Mouse (Mus musculus) CH12.LX (cell line): ENCODE measurements around the gene B3galt1. TPM values are rescaled to one million over a fixed set of nuclear protein-coding genes. Genes with fewer than 3 reads are reported as not detected.

Experiments
- DNase-seq: peaks from one replicate; pipeline ENCODE4 v3.0.0-alpha.2; 2013; ENCODE audit errors: extremely low read depth
- H3K27ac ChIP-seq: 2 replicates; pipeline ENCODE4 v1.5.1; 2012; ENCODE audit warnings: low read depth, mild to moderate bottlenecking, control low read depth, moderate library complexity; ENCODE audit not compliant: insufficient read depth
- H3K27me3 ChIP-seq: replicated peaks from 2 replicates; pipeline ENCODE3; 2012; ENCODE audit warnings: inconsistent platforms
- H3K36me3 ChIP-seq, 2 experiments: replicated peaks in 1 of 2; 2 replicates each; pipeline versions ENCODE3 to v1.6.1; 2012; ENCODE audit warnings: inconsistent platforms in 1 of 2, low read length in 1 of 2, mild to moderate bottlenecking in 1 of 2, mixed read lengths in 1 of 2, moderate library complexity in 1 of 2; ENCODE audit not compliant: control insufficient read depth in 1 of 2, insufficient read depth in 1 of 2
- H3K4me1 ChIP-seq, 2 experiments: 2 replicates each; pipeline ENCODE4 v1.6.1; 2012; ENCODE audit warnings: inconsistent platforms in 1 of 2, moderate library complexity in 1 of 2; ENCODE audit not compliant: insufficient read depth in 2 of 2, control insufficient read depth in 1 of 2
- H3K4me2 ChIP-seq: 2 replicates; pipeline ENCODE4 v1.6.1; 2012; ENCODE audit warnings: low read depth, mild to moderate bottlenecking, control low read depth; ENCODE audit not compliant: poor library complexity, insufficient read depth, severe bottlenecking
- H3K4me3 ChIP-seq, 3 experiments: fragments of 150-350 bp in 1 of 3; sonication (generic) in 1 of 3; replicated peaks in 1 of 3; 2 replicates each; pipeline versions ENCODE3 to v1.5.1; 2011 to 2012; ENCODE audit warnings: low read depth in 2 of 3, low read length in 2 of 3, mild to moderate bottlenecking in 2 of 3, moderate library complexity in 2 of 3, control low read depth in 1 of 3, improper control_type of control experiment in 1 of 3, inconsistent platforms in 1 of 3, mixed read lengths in 1 of 3; ENCODE audit not compliant: poor library complexity in 1 of 3
- H3K79me2 ChIP-seq: replicated peaks from 2 replicates; pipeline ENCODE4 v1.6.1; 2012; ENCODE audit warnings: mild to moderate bottlenecking, moderate library complexity; ENCODE audit not compliant: control insufficient read depth, poor library complexity, insufficient read depth, severe bottlenecking; ENCODE audit errors: extremely low read depth
- H3K9ac ChIP-seq: 2 replicates; pipeline ENCODE4 v1.6.1; 2012; ENCODE audit warnings: low read depth, mild to moderate bottlenecking, control low read depth, moderate library complexity; ENCODE audit not compliant: insufficient read depth
- H3K9me3 ChIP-seq: replicated peaks from 2 replicates; pipeline ENCODE3; 2012; ENCODE audit warnings: low read length, inconsistent platforms, mixed read lengths
- BHLHE40 ChIP-seq: IDR thresholded peaks from 2 replicates; pipeline ENCODE4 v1.6.1; 2011; ENCODE audit warnings: mild to moderate bottlenecking, low read depth, low read length, improper control_type of control experiment
- CHD2 ChIP-seq: IDR thresholded peaks from 2 replicates; pipeline ENCODE4 v1.6.1; 2011; ENCODE audit warnings: low read length, improper control_type of control experiment
- CTCF ChIP-seq, 2 experiments: IDR thresholded peaks in 1 of 2; conservative IDR thresholded peaks in 1 of 2; 2 replicates each; pipeline ENCODE4 v1.5.1; 2011 to 2012; ENCODE audit warnings: low read depth in 2 of 2, low read length in 2 of 2, improper control_type of control experiment in 1 of 2, inconsistent platforms in 1 of 2, mild to moderate bottlenecking in 1 of 2, moderate library complexity in 1 of 2
- E2F4 ChIP-seq: IDR thresholded peaks from 2 replicates; pipeline ENCODE4 v1.6.1; 2011; ENCODE audit warnings: low read depth, low read length, improper control_type of control experiment; ENCODE audit not compliant: insufficient replicate concordance
- EP300 ChIP-seq: IDR thresholded peaks from 2 replicates; pipeline ENCODE4 v1.6.1; 2011; ENCODE audit warnings: low read length, improper control_type of control experiment
- ETS1 ChIP-seq: conservative IDR thresholded peaks from 2 replicates; pipeline ENCODE4 v1.6.1; 2012; ENCODE audit warnings: low read depth, mild to moderate bottlenecking, inconsistent platforms, low read length, improper control_type of control experiment, moderate library complexity
- GABPA ChIP-seq: IDR thresholded peaks from 2 replicates; pipeline ENCODE4 v1.6.1; 2012; ENCODE audit warnings: low read depth, low read length, improper control_type of control experiment, inconsistent platforms; ENCODE audit not compliant: insufficient replicate concordance
- JUN ChIP-seq: IDR thresholded peaks from 2 replicates; pipeline ENCODE4 v1.6.1; 2011; ENCODE audit warnings: low read depth, mild to moderate bottlenecking, low read length, improper control_type of control experiment, moderate library complexity; ENCODE audit not compliant: insufficient read depth
- JUND ChIP-seq: conservative IDR thresholded peaks from 2 replicates; pipeline ENCODE4 v1.6.1; 2011; ENCODE audit warnings: low read depth, low read length, improper control_type of control experiment
- KAT2A ChIP-seq: IDR thresholded peaks from 2 replicates; pipeline ENCODE4 v1.6.1; 2012; ENCODE audit warnings: low read length, improper control_type of control experiment, inconsistent platforms; ENCODE audit not compliant: insufficient replicate concordance
- MAFK ChIP-seq: IDR thresholded peaks from 2 replicates; pipeline ENCODE4 v1.6.1; 2011; ENCODE audit warnings: low read length, improper control_type of control experiment; ENCODE audit not compliant: insufficient replicate concordance
- MAZ ChIP-seq: IDR thresholded peaks from 2 replicates; pipeline ENCODE4 v1.6.1; 2012; ENCODE audit warnings: low read depth, mild to moderate bottlenecking, inconsistent platforms, low read length, improper control_type of control experiment, moderate library complexity
- MXI1 ChIP-seq: IDR thresholded peaks from 2 replicates; pipeline ENCODE4 v1.6.1; 2011; ENCODE audit warnings: mild to moderate bottlenecking, low read depth, low read length, improper control_type of control experiment
- MYC ChIP-seq: IDR thresholded peaks from 2 replicates; pipeline ENCODE4 v1.6.1; 2011; ENCODE audit warnings: low read depth, mild to moderate bottlenecking, improper control_type of control experiment, low read length
- NELFE ChIP-seq: IDR thresholded peaks from 2 replicates; pipeline ENCODE4 v1.6.1; 2011; ENCODE audit warnings: low read depth, low read length, improper control_type of control experiment
- NRF1 ChIP-seq: IDR thresholded peaks from 2 replicates; pipeline ENCODE4 v1.6.1; 2014; ENCODE audit warnings: low read depth, mild to moderate bottlenecking, inconsistent platforms, low read length, improper control_type of control experiment, moderate library complexity
- POLR2A ChIP-seq: IDR thresholded peaks from 2 replicates; pipeline ENCODE4 v1.6.1; 2011; ENCODE audit warnings: low read depth, mild to moderate bottlenecking, improper control_type of control experiment, low read length
- RAD21 ChIP-seq: IDR thresholded peaks from 2 replicates; pipeline ENCODE4 v1.6.1; 2011; ENCODE audit warnings: low read depth, mild to moderate bottlenecking, low read length, improper control_type of control experiment, moderate library complexity
- TCF12 ChIP-seq: IDR thresholded peaks from 2 replicates; pipeline ENCODE4 v1.6.1; 2014; ENCODE audit warnings: low read depth, mild to moderate bottlenecking, inconsistent platforms, low read length, improper control_type of control experiment
- UBTF ChIP-seq: IDR thresholded peaks from 2 replicates; pipeline ENCODE4 v1.6.1; 2012; ENCODE audit warnings: low read depth, mild to moderate bottlenecking, inconsistent platforms, low read length, improper control_type of control experiment, moderate library complexity
- USF1 ChIP-seq: IDR thresholded peaks from 2 replicates; pipeline ENCODE4 v1.6.1; 2014; ENCODE audit warnings: low read depth, mild to moderate bottlenecking, inconsistent platforms, low read length, improper control_type of control experiment
- USF2 ChIP-seq: conservative IDR thresholded peaks from 2 replicates; pipeline ENCODE4 v1.6.1; 2011; ENCODE audit warnings: low read depth, low read length, improper control_type of control experiment
- ZKSCAN1 ChIP-seq: IDR thresholded peaks from 2 replicates; pipeline ENCODE4 v1.6.1; 2012; ENCODE audit warnings: low read depth, inconsistent platforms, low read length, improper control_type of control experiment, borderline replicate concordance
- ZNF384 ChIP-seq: IDR thresholded peaks from 2 replicates; pipeline ENCODE4 v1.6.1; 2012; ENCODE audit warnings: low read depth, low read length, improper control_type of control experiment, inconsistent platforms
- dilution Hi-C: fragments of 300-500 bp; cut with MboI; formaldehyde crosslinking; loops from 2 replicates; pipeline ENCODE4 v1.14.3; 2020; ENCODE audit warnings: low sequenced_read_pairs; ENCODE audit not compliant: extremely low pct_unique_long_range_greater_than_20kb, extremely low pct_ligation_motif_present
- in situ Hi-C: fragments of 300-500 bp; cut with MboI; formaldehyde crosslinking; loops from 3 replicates; pipeline ENCODE4 v1.14.3; 2019; ENCODE audit warnings: low sequenced_read_pairs, low pct_ligation_motif_present, low pct_unique_long_range_greater_than_20kb, mixed read lengths
- polyA plus RNA-seq: library from polyadenylated mRNA; unstranded; fragments of >175 nt; gene quantifications from 2 replicates; pipeline ENCODE4 v1.2.1, GENCODE M21; 2012; ENCODE audit warnings: low read depth; ENCODE audit not compliant: insufficient read length
- total RNA-seq, 2 experiments: library from RNA; depleted of rRNA; stranded (reverse); fragments of 300-350 nt in 1 of 2; fragments of >200 nt in 1 of 2; gene quantifications; 2 replicates each; pipeline ENCODE4 v1.2.3; 2012 to 2014

B3galt1 gene
- total and polyA plus RNA-seq, 3 experiments: not detected

DNA sequence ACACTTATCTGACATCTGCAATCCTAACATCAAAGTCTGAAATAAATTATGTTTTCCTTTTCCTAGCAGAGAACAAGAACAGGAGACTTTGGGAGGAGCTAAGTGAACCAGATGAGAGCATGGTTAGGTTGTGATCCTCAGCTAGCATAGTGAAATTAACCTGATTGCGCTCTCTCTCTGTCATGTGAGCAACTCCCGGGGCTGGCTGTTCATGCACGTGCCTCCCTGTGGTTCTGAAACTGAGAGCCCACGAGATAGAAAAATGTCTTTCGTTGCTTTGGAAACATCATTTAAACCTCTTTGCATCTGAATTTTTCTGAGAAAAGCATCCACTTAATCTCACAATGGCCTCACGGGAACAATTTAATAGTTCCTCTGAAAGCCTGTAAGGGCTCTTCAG, 190.8 kb downstream of the B3galt1 start:
- no peaks in the 10 kb centered on the region for H3K27me3 ChIP-seq
- H3K4me1 ChIP-seq: no peaks in the 10 kb centered on the region
- H3K4me2 ChIP-seq: no peak overlapping the region
- in situ Hi-C loops: no loop called here
- no peaks in the 10 kb centered on the region for H3K79me2 ChIP-seq
- no peak overlapping the region for H3K9ac ChIP-seq
- peaks cover 27% of the 10 kb centered on the region for H3K9me3 ChIP-seq
- H3K4me3 ChIP-seq: no peak overlapping the region
- TF ChIP-seq NRF1 (no peak), MYC (no peak), POLR2A (no peak), KAT2A (no peak), USF1 (no peak), RAD21 (no peak), CHD2 (no peak), MXI1 (no peak), UBTF (no peak), ETS1 (no peak), E2F4 (no peak), USF2 (no peak), NELFE (no peak), EP300 (no peak), ZNF384 (no peak), JUN (no peak), CTCF (conservative IDR thresholded peaks at IDR 0.05 in 1 of 2, IDR thresholded peaks at IDR 0.05 in 1 of 2; ENCODE audit: low read depth in 2 of 2, low read length in 2 of 2) (no peak), TCF12 (no peak), BHLHE40 (no peak)
- TF ChIP-seq, all 38 proteins: peak for 0
- no peak for DNase-seq
- dilution Hi-C loops: no loop called here
- Histone ChIP-seq H3K27ac (no peak overlapping the region), H3K36me3 (no peaks in the 10 kb centered on the region)

DNA sequence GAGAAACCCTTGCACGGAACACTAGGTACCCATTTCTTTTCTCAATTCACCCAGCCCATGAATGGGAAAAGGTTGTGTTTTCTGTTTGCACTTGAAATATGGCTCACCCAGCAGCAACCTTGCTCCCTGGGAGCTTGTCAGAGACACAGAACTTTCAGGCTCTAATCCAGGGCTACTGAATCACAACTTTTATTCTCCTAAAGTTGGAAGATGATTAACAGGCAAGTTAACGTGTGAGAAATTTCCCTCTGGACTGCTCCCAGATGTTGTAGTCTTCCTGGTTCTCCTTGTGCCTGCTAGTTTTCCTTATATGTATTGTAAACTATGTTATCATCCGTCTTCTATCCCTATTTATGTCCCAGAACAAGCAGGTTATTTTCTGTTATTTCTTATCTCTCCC, 221.9 kb downstream of the B3galt1 start:
- Histone ChIP-seq H3K79me2 (no peaks in the 10 kb centered on the region), H3K9me3 (peaks cover 34% of the 10 kb centered on the region), H3K4me2 (no peak overlapping the region), H3K4me1 (no peaks in the 10 kb centered on the region), H3K27ac (no peak overlapping the region), H3K4me3 (no peak overlapping the region), H3K36me3 (no peaks in the 10 kb centered on the region), H3K9ac (no peak overlapping the region), H3K27me3 (no peaks in the 10 kb centered on the region)
- dilution Hi-C loops: no loop called here
- in situ Hi-C loops: no loop called here
- no peak for TF ChIP-seq MAFK
- no peak for TF ChIP-seq MAZ
- TF ChIP-seq KAT2A: no peak
- no peak for TF ChIP-seq NRF1
- TF ChIP-seq JUND: no peak
- TF ChIP-seq MXI1: no peak
- no peak for TF ChIP-seq GABPA
- TF ChIP-seq CHD2: no peak
- no peak for TF ChIP-seq ZKSCAN1
- no peak for TF ChIP-seq NELFE
- TF ChIP-seq ZNF384: no peak
- TF ChIP-seq USF1: no peak
- DNase-seq: no peak
